Mouse (Mus musculus) hindbrain, embryonic 10.5 days (tissue): ENCODE results near the gene Gm9745. TPM values are rescaled to one million over a fixed set of nuclear protein-coding genes. Genes with fewer than 3 reads are reported as not detected.
"Not testable (repeated sequence)": the region's sequence is repeated elsewhere in the genome, so short reads cannot be mapped to it uniquely, and the experiment has no call there.

Experiments used
- DNase-seq: peaks from one replicate; pipeline ENCODE4 v3.0.0-alpha.2; 2017; ENCODE audit warnings: low spot score
- H3K27ac ChIP-seq: fragments of 300-500 bp; sonication (generic); 2 replicates; pipeline ENCODE4 v1.5.1; 2016; ENCODE audit warnings: mild to moderate bottlenecking, moderate library complexity
- H3K27me3 ChIP-seq: fragments of 300-500 bp; sonication (generic); 2 replicates; pipeline ENCODE4 v1.6.1; 2016; ENCODE audit warnings: mild to moderate bottlenecking; ENCODE audit not compliant: poor library complexity, insufficient read depth, severe bottlenecking
- H3K36me3 ChIP-seq: fragments of 300-500 bp; sonication (generic); 2 replicates; pipeline ENCODE4 v1.6.1; 2016; ENCODE audit warnings: mild to moderate bottlenecking, moderate library complexity
- H3K4me1 ChIP-seq: fragments of 300-500 bp; sonication (generic); replicated peaks from 2 replicates; pipeline ENCODE4 v1.6.1; 2016; ENCODE audit warnings: mild to moderate bottlenecking
- H3K4me3 ChIP-seq: fragments of 300-500 bp; sonication (generic); 2 replicates; pipeline ENCODE4 v1.5.1; 2016; ENCODE audit warnings: mild to moderate bottlenecking, moderate library complexity
- H3K9me3 ChIP-seq: fragments of 300-500 bp; sonication (generic); 2 replicates; pipeline ENCODE4 v1.6.1; 2016; ENCODE audit warnings: mild to moderate bottlenecking, moderate library complexity
- WGBS: fragments of 180-500 bp; shearing (Covaris S2); methylation state at CpG from one replicate; pipeline ENCODE4 v1.1.7; 2016; 5-methylcytosine and 5-hydroxymethylcytosine counted together
- polyA plus RNA-seq: library from polyadenylated mRNA; unstranded; fragments of >200 nt; fragmentation: Nextera tagmentation; extraction: Ambion mirVana; gene quantifications from 2 replicates; pipeline ENCODE4 v1.2.1, GENCODE M21; 2016

Gm9745 gene
- polyA plus RNA-seq, 1 experiment from 2014 or later, result not detected

- H3K9me3 ChIP-seq, H3K4me3 ChIP-seq, H3K27me3 ChIP-seq, H3K27ac ChIP-seq, DNase-seq, H3K36me3 ChIP-seq, H3K4me1 ChIP-seq: not testable (repeated sequence)
- WGBS, result 93% methylated on average over 1 of the region's 5 CpGs
These were observed 11.0 kb upstream of the Gm9745 start for GRCm38 (mm10) chr13:8959058-8959457.

- H3K36me3 ChIP-seq, H3K4me1 ChIP-seq, H3K27me3 ChIP-seq, H3K4me3 ChIP-seq, H3K27ac ChIP-seq, DNase-seq, H3K9me3 ChIP-seq: not testable (repeated sequence)
- no CpG with 5 or more reads among the region's 5 CpGs for WGBS
These were observed 8.8 kb upstream of the Gm9745 start for GRCm38 (mm10) chr13:8956873-8957272.

- H3K27ac ChIP-seq, DNase-seq: not testable (repeated sequence)
- WGBS, result 93% methylated on average over 2 of the region's 2 CpGs
These were observed 7.1 kb upstream of the Gm9745 start for GRCm38 (mm10) chr13:8955127-8955526.

GRCm38 (mm10) chr13:8952563-8952962 is 4.5 kb upstream of the Gm9745 start, which contains the start of gene Idi2:
Idi2 (plus strand) TSS chr13:8952863.
- H3K4me1 ChIP-seq, H3K9me3 ChIP-seq, H3K4me3 ChIP-seq, H3K36me3 ChIP-seq, DNase-seq, H3K27me3 ChIP-seq, H3K27ac ChIP-seq: not testable (repeated sequence)

More at GRCm38 (mm10) chr13:8955127-8955526, 7.1 kb upstream of the Gm9745 start:
- H3K4me1 ChIP-seq, H3K4me3 ChIP-seq, H3K36me3 ChIP-seq, H3K9me3 ChIP-seq, H3K27me3 ChIP-seq: not testable (repeated sequence)

GRCm38 (mm10) chr13:8943828-8944227 is 4.2 kb downstream of the Gm9745 start:
- not testable (repeated sequence) for H3K36me3 ChIP-seq, H3K27me3 ChIP-seq, DNase-seq, H3K4me1 ChIP-seq, H3K27ac ChIP-seq, H3K9me3 ChIP-seq, H3K4me3 ChIP-seq
- no CpG with 5 or more reads among the region's 5 CpGs for WGBS

- H3K9me3 ChIP-seq, H3K36me3 ChIP-seq, H3K27me3 ChIP-seq, H3K4me3 ChIP-seq, H3K27ac ChIP-seq, H3K4me1 ChIP-seq, DNase-seq: not testable (repeated sequence)
- 89% methylated on average over 1 of the region's 5 CpGs for WGBS
These were observed 6.3 kb downstream of the Gm9745 start for GRCm38 (mm10) chr13:8941701-8942100.

- not testable (repeated sequence) for H3K9me3 ChIP-seq, H3K27ac ChIP-seq, H3K36me3 ChIP-seq, H3K4me1 ChIP-seq, H3K27me3 ChIP-seq, H3K4me3 ChIP-seq, DNase-seq
- WGBS, result 87% methylated on average over 4 of the region's 4 CpGs
These were observed 6.9 kb downstream of the Gm9745 start for GRCm38 (mm10) chr13:8941110-8941509.

- not testable (repeated sequence) for H3K27me3 ChIP-seq, H3K36me3 ChIP-seq, H3K4me3 ChIP-seq, H3K9me3 ChIP-seq, DNase-seq, H3K27ac ChIP-seq, H3K4me1 ChIP-seq
- 76% methylated on average over 6 of the region's 6 CpGs for WGBS
These were observed 10.4 kb downstream of the Gm9745 start for GRCm38 (mm10) chr13:8937611-8938140.

- Histone ChIP-seq H3K4me3 (no peak overlapping the region), H3K27me3 (no peaks in the 10 kb centered on the region), H3K4me1 (no peaks in the 10 kb centered on the region), H3K36me3 (no peaks in the 10 kb centered on the region), H3K9me3 (no peaks in the 10 kb centered on the region), H3K27ac (no peak overlapping the region)
- WGBS, result 63% methylated on average over 2 of the region's 2 CpGs
- no peak for DNase-seq
These were observed 14.5 kb downstream of the Gm9745 start for GRCm38 (mm10) chr13:8933499-8933898.

- DNase-seq, H3K36me3 ChIP-seq, H3K4me3 ChIP-seq, H3K9me3 ChIP-seq, H3K4me1 ChIP-seq, H3K27me3 ChIP-seq, H3K27ac ChIP-seq: not testable (repeated sequence)
- 93% methylated on average over 8 of the region's 8 CpGs for WGBS
These were observed 34.1 kb downstream of the Gm9745 start for GRCm38 (mm10) chr13:8913890-8914289.

- 91% methylated on average over 2 of the region's 2 CpGs for WGBS
- DNase-seq, H3K4me1 ChIP-seq, H3K27ac ChIP-seq, H3K27me3 ChIP-seq, H3K4me3 ChIP-seq, H3K36me3 ChIP-seq: not testable (repeated sequence)
- peaks cover 28% of the 10 kb centered on the region for H3K9me3 ChIP-seq
These were observed 42.0 kb downstream of the Gm9745 start for GRCm38 (mm10) chr13:8905986-8906385.

Other genes with a start within 250 kb of the Gm9745 start
- gene Wdr37, start 76.3 kb downstream of the Gm9745 start, polyA plus RNA-seq, result 31.0 and 34.1 TPM in 2 replicates
- gene Idi1, start 62.7 kb downstream of the Gm9745 start, polyA plus RNA-seq, result 122 and 154 TPM in 2 replicates
- gene Idi2, start 4.6 kb upstream of the Gm9745 start, polyA plus RNA-seq, result 0.06 TPM in 1 of 2 replicates, not detected in the other
- gene Gtpbp4, start 47.9 kb upstream of the Gm9745 start, polyA plus RNA-seq, result 75.1 and 112 TPM in 2 replicates
- gene Larp4b, start 145.7 kb upstream of the Gm9745 start, polyA plus RNA-seq, result 25.9 and 31.5 TPM in 2 replicates